Mouse (Mus musculus) neural tube, embryonic 13.5 days (tissue): Measurements from ENCODE around the gene Vmn1r149. TPM values are rescaled to one million over a fixed set of nuclear protein-coding genes. Genes with fewer than 3 reads are reported as not detected.
"Not testable (repeated sequence)": the region's sequence is repeated elsewhere in the genome, so short reads cannot be mapped to it uniquely, and the experiment has no call there.

Source experiments
- ATAC-seq: fragments of 200-750 bp; cut with Nextera tagmentation; 2 replicates; pipeline ENCODE4 v1.8.0; 2017; ENCODE audit warnings: low read depth, mild to moderate bottlenecking, moderate TSS enrichment, moderate library complexity
- H3K27ac ChIP-seq: fragments of 300-500 bp; sonication (generic); replicated peaks from 2 replicates; pipeline ENCODE4 v1.5.1; 2015; ENCODE audit warnings: moderate library complexity, mild to moderate bottlenecking, inconsistent platforms
- H3K27me3 ChIP-seq: fragments of 300-500 bp; sonication (generic); 2 replicates; pipeline ENCODE4 v1.6.1; 2015; ENCODE audit warnings: mild to moderate bottlenecking, inconsistent platforms
- H3K36me3 ChIP-seq: fragments of 300-500 bp; sonication (generic); 2 replicates; pipeline ENCODE4 v1.6.1; 2015; ENCODE audit warnings: mild to moderate bottlenecking, inconsistent platforms
- H3K4me1 ChIP-seq: fragments of 300-500 bp; sonication (generic); replicated peaks from 2 replicates; pipeline ENCODE4 v1.6.1; 2015; ENCODE audit warnings: inconsistent platforms
- H3K4me2 ChIP-seq: fragments of 300-500 bp; sonication (generic); 2 replicates; pipeline ENCODE4 v1.6.1; 2015; ENCODE audit warnings: inconsistent platforms, mild to moderate bottlenecking, moderate library complexity
- H3K4me3 ChIP-seq: fragments of 300-500 bp; sonication (generic); 2 replicates; pipeline ENCODE4 v1.5.1; 2015; ENCODE audit warnings: mild to moderate bottlenecking, inconsistent platforms
- H3K9ac ChIP-seq: fragments of 300-500 bp; sonication (generic); 2 replicates; pipeline ENCODE4 v1.6.1; 2015; ENCODE audit warnings: moderate library complexity, mild to moderate bottlenecking, inconsistent platforms
- H3K9me3 ChIP-seq: fragments of 300-500 bp; sonication (generic); 2 replicates; pipeline ENCODE4 v1.6.1; 2016; ENCODE audit warnings: inconsistent platforms
- WGBS: fragments of 180-500 bp; shearing (Covaris S2); methylation state at CpG from one replicate; pipeline ENCODE4 v1.1.7; 2015; 5-methylcytosine and 5-hydroxymethylcytosine counted together
- polyA plus RNA-seq: library from polyadenylated mRNA; unstranded; fragments of >200 nt; fragmentation: Nextera tagmentation; extraction: Ambion mirVana; gene quantifications from 2 replicates; pipeline ENCODE4 v1.2.1, GENCODE M21; 2015

Gene Vmn1r149
- not detected in 2 replicates for polyA plus RNA-seq

DNA sequence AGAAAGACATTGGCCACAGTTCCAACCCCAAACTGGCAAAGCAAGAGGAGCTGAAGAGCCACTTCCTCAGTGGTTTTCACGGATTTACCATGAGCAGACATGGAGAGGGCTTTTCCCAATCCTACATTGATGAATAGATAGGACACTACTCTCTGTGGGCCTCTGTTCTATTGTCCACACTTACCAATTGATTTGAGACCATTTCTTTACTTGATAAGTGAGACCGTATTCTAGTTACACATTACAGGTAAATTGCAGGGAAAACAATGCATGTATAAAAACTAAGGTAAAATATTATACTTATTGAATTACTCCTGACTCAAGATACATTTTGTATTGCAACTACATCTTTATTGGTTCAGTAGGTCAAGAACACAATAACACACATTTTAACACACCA, at the start of gene Vmn1r149:
Gene Vmn1r149, minus strand, starts transcription at position 101 of the 400 bp plus-strand sequence.
- not testable (repeated sequence) for H3K4me2 ChIP-seq, H3K27me3 ChIP-seq, ATAC-seq, H3K9ac ChIP-seq, H3K9me3 ChIP-seq, H3K4me1 ChIP-seq, H3K36me3 ChIP-seq, H3K4me3 ChIP-seq, H3K27ac ChIP-seq
- no CpG with 5 or more reads among the region's 2 CpGs for WGBS

DNA sequence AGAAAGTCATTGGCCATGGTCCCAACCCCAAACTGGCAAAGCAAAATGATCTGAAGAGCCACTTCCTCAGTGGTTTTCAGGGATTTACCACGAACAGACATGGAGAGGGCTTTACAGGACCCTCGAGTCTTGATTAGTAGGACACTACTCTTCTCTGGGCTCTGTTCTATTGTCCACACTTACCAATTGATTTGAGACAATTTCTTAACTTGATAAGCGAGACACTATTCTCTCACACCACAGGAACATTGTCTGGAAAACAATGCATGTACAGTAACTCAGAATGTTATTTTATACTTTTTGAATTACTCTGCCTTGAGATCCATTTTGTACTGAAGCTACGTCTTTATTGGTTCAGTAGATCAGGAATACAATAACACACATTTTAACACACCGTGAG, 25.9 kb upstream of the Vmn1r149 start, which contains the start of gene Gm10665:
Gene Gm10665, minus strand, starts transcription at position 101 of the 400 bp plus-strand sequence.
- not testable (repeated sequence) for ATAC-seq, H3K4me2 ChIP-seq, H3K9me3 ChIP-seq, H3K27ac ChIP-seq, H3K4me3 ChIP-seq, H3K27me3 ChIP-seq, H3K4me1 ChIP-seq, H3K36me3 ChIP-seq, H3K9ac ChIP-seq
- no CpG with 5 or more reads among the region's 5 CpGs for WGBS

- H3K4me3 ChIP-seq, H3K9ac ChIP-seq, ATAC-seq, H3K36me3 ChIP-seq, H3K27ac ChIP-seq, H3K9me3 ChIP-seq, H3K4me2 ChIP-seq, H3K27me3 ChIP-seq, H3K4me1 ChIP-seq: not testable (repeated sequence)
- WGBS = no CpG with 5 or more reads among the region's 3 CpGs
Measured at GRCm38 (mm10) chr7:22413283-22413682, 24.7 kb downstream of the Vmn1r149 start, which contains the start of gene Vmn1r148. Gene Vmn1r148, plus strand, starts transcription at chr7:22413583.

Other genes with a start within 250 kb of the Vmn1r149 start
- not detected in 2 replicates for gene Vmn1r143, start 248.9 kb downstream of the Vmn1r149 start, polyA plus RNA-seq
- gene Gm8653, start 237.0 kb downstream of the Vmn1r149 start, polyA plus RNA-seq = not detected in 2 replicates
- gene Gm8453, start 208.7 kb downstream of the Vmn1r149 start, polyA plus RNA-seq = not detected in 2 replicates
- gene Gm4187, start 108.5 kb downstream of the Vmn1r149 start, polyA plus RNA-seq = not detected in 2 replicates
- not detected in 2 replicates for gene Gm8660, start 67.2 kb downstream of the Vmn1r149 start, polyA plus RNA-seq
- not detected in 2 replicates for gene Vmn1r148, start 24.6 kb downstream of the Vmn1r149 start, polyA plus RNA-seq
- not detected in 2 replicates for gene Gm10665, start 25.8 kb upstream of the Vmn1r149 start, polyA plus RNA-seq
- not detected in 2 replicates for gene Vmn1r151, start 61.4 kb upstream of the Vmn1r149 start, polyA plus RNA-seq
- gene Vmn1r152, start 84.7 kb upstream of the Vmn1r149 start, polyA plus RNA-seq = not detected in 2 replicates
- gene Gm8677, start 96.7 kb upstream of the Vmn1r149 start, polyA plus RNA-seq = not detected in 2 replicates
- gene Gm4201, start 127.1 kb upstream of the Vmn1r149 start, polyA plus RNA-seq = not detected in 2 replicates
- gene Gm4565, start 149.9 kb upstream of the Vmn1r149 start, polyA plus RNA-seq = not detected in 2 replicates
- gene Vmn1r155, start 219.8 kb upstream of the Vmn1r149 start, polyA plus RNA-seq = not detected in 2 replicates